Mouse (Mus musculus) liver, postnatal 0 days (tissue): Measurements from ENCODE around the gene Plekhn1. TPM values are rescaled to one million over a fixed set of nuclear protein-coding genes. Genes with fewer than 3 reads are reported as not detected.

Experiments used
- ATAC-seq: fragments of 200-750 bp; cut with Nextera tagmentation; 2 replicates; pipeline ENCODE4 v1.8.0; 2017; ENCODE audit warnings: mild to moderate bottlenecking, moderate library complexity
- DNase-seq: peaks from one replicate; pipeline ENCODE4 v3.0.0-alpha.2; 2016
- H3K27ac ChIP-seq: fragments of 300-500 bp; sonication (generic); 2 replicates; pipeline ENCODE4 v1.5.1; 2014; ENCODE audit warnings: antibody characterized with exemption, moderate library complexity, mild to moderate bottlenecking, low read depth
- H3K27me3 ChIP-seq: fragments of 300-500 bp; sonication (generic); 2 replicates; pipeline ENCODE4 v1.6.1; 2014; ENCODE audit warnings: low read length, control low read depth, mixed read lengths; ENCODE audit not compliant: insufficient read depth
- H3K36me3 ChIP-seq: fragments of 300-500 bp; sonication (generic); replicated peaks from 2 replicates; pipeline ENCODE4 v1.6.1; 2014; ENCODE audit warnings: mild to moderate bottlenecking, control low read depth, low read length, moderate library complexity, mixed read lengths; ENCODE audit not compliant: insufficient read depth
- H3K4me1 ChIP-seq: fragments of 300-500 bp; sonication (generic); 2 replicates; pipeline ENCODE4 v1.6.1; 2014; ENCODE audit warnings: antibody characterized with exemption, mild to moderate bottlenecking, control low read depth; ENCODE audit not compliant: insufficient read depth
- H3K4me2 ChIP-seq: fragments of 300-500 bp; sonication (generic); 2 replicates; pipeline ENCODE4 v1.6.1; 2014; ENCODE audit warnings: low read depth, mild to moderate bottlenecking, low read length, moderate library complexity, mixed read lengths
- H3K4me3 ChIP-seq: fragments of 300-500 bp; sonication (generic); 2 replicates; pipeline ENCODE4 v1.5.1; 2014; ENCODE audit warnings: low read depth, low read length
- H3K9ac ChIP-seq: fragments of 300-500 bp; sonication (generic); replicated peaks from 2 replicates; pipeline ENCODE4 v1.6.1; 2014; ENCODE audit warnings: mild to moderate bottlenecking, moderate library complexity
- H3K9me3 ChIP-seq: fragments of 300-500 bp; sonication (generic); 2 replicates; pipeline ENCODE4 v1.6.1; 2016; ENCODE audit warnings: mild to moderate bottlenecking, control low read depth, low read length, mixed read lengths
- CTCF ChIP-seq: sonication (generic); IDR thresholded peaks from 2 replicates; pipeline ENCODE4 v1.5.1; 2016; ENCODE audit warnings: antibody characterized with exemption, low read depth
- EP300 ChIP-seq: IDR thresholded peaks from 2 replicates; pipeline ENCODE4 v1.6.1; 2016; ENCODE audit warnings: antibody characterized with exemption, low read depth, mild to moderate bottlenecking
- WGBS: fragments of 180-500 bp; shearing (Covaris S2); extraction: QIAGEN DNeasy Blood & Tissue Kit; methylation state at CpG from one replicate; pipeline ENCODE4 v1.1.7; 2014; ENCODE audit not compliant: insufficient replicate concordance; 5-methylcytosine and 5-hydroxymethylcytosine counted together
- polyA plus RNA-seq: library from polyadenylated mRNA; unstranded; fragments of >200 nt; fragmentation: Nextera tagmentation; extraction: Ambion mirVana; gene quantifications from 2 replicates; pipeline ENCODE4 v1.2.1, GENCODE M21; 2015

The Plekhn1 gene
- polyA plus RNA-seq, 1 experiment from 2014 or later = 2.3 TPM

DNA sequence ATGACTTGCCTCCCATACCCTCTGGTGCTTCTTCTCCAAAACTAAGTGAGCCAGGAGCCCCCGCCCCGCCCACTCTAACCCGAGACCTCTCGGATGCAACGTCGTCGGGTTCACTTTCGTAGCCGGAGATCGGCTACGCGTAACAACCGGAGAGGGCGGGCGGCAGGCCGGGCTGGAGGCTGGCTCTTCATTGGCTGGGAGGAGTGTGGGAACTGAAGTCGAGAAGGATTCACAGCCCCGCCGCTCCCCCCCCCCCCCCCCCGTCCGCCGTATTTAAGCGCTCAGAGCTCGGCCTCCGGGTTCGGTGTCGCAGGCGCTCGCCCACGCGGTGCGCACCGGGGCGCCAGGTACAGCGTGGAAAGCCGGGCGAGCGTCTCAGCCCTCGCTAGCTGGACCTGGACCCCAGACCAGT, 31.6 kb downstream of the Plekhn1 start, which contains the start of gene AW011738:
TSS of gene AW011738 (plus strand) at position 304 of the 412 bp plus-strand sequence.
- H3K4me2 ChIP-seq = peak within 1 kb of the TSS; percentile 87
- WGBS = under 1% methylated on average over 34 of the region's 39 CpGs
- DNase-seq (peak; percentile 83), ATAC-seq (peak; percentile 81)
- H3K9me3 ChIP-seq = no peaks in the 10 kb centered on the region
- H3K36me3 ChIP-seq = no peaks in the 10 kb centered on the region
- peak within 1 kb of the TSS; percentile 65 for H3K4me3 ChIP-seq
- H3K9ac ChIP-seq = peak within 1 kb of the TSS; percentile 67
- peaks cover 16% of the 10 kb centered on the region for H3K27me3 ChIP-seq
- TF ChIP-seq EP300 = no peak
- TF ChIP-seq CTCF = no peak
- peak within 1 kb of the TSS; percentile 70 for H3K27ac ChIP-seq
- peaks cover 23% of the 10 kb centered on the region for H3K4me1 ChIP-seq

DNA sequence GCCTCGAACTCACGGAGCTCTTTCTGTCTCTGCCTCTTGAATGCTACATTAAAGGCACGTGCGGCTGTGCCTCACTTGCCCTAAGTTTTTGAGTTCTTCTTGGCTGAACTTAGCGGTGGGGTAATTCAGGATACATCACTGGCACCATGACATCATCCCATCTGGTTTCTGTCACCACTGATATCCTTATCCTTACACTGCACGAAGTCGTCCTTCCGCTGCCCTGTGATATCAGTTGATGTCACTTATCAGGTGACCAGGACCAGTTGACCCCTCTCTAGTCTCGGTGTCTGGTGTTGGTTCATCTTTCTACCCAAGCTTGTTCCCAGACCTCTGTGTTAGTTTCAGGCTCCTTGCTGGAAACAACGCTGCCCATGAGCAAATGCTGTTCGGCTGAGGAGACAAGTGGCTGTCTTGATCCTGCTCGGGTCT, 32.2 kb downstream of the Plekhn1 start:
- peak; percentile 98 for TF ChIP-seq EP300
- TF ChIP-seq CTCF = no peak
- H3K4me2 ChIP-seq = peak overlapping the region; percentile 87
- peak overlapping the region; percentile 67 for H3K9ac ChIP-seq
- H3K27me3 ChIP-seq = peaks cover 16% of the 10 kb centered on the region
- H3K9me3 ChIP-seq = no peaks in the 10 kb centered on the region
- peak overlapping the region; percentile 65 for H3K4me3 ChIP-seq
- peaks cover 23% of the 10 kb centered on the region for H3K4me1 ChIP-seq
- WGBS = 27% methylated on average over 12 of the region's 12 CpGs
- H3K27ac ChIP-seq = peak overlapping the region; percentile 70
- H3K36me3 ChIP-seq = no peaks in the 10 kb centered on the region
- DNase-seq = peak; percentile 57
- peak; percentile 61 for ATAC-seq

DNA sequence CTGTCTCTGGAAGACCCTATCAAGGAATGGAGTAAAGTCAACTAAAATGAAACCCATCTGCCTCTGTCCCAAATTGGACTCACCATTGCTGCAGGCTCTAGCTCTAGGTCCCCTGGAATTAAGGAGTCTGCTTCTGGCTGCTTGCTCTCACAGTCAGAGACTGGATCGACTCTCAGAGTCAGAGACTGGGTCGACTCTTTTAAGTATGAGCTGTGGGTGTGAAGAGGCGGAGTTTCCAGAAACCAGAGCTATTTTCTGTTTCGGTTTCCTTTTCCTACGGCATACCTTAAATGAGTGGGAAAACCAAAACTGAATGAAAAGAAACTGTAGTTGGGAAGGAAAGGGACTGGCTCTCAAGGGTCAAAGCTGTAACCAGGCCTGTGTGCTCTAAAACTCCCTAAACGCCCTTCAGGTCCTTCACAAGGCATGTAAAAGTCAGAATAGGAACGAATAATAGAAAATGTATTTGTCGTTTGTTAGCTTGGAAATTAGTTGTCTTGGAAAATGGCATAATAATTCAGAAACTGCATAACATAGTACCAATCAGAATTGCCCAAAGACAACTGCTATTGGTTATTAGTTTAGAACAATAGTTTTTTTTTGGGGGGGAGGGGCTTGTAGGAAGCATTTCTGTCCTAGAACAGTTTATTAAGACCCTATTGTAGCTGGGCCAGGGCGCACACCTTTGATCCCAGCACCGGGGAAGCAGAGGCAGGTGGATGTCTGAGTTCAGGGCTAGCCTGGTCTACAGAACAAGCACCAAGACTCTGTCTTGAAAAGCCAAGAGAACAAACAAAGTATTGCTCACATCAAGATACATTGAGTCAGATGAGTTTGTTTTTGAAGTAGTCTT, 33.8 kb downstream of the Plekhn1 start, which contains the start of gene Isg15:
TSS of gene Isg15 (minus strand) at position 196 of the 853 bp plus-strand sequence.
- Histone ChIP-seq H3K27ac (peak within 1 kb of the TSS; percentile 96), H3K4me3 (peak within 1 kb of the TSS; percentile 87), H3K4me1 (peaks cover 32% of the 10 kb centered on the region)

DNA sequence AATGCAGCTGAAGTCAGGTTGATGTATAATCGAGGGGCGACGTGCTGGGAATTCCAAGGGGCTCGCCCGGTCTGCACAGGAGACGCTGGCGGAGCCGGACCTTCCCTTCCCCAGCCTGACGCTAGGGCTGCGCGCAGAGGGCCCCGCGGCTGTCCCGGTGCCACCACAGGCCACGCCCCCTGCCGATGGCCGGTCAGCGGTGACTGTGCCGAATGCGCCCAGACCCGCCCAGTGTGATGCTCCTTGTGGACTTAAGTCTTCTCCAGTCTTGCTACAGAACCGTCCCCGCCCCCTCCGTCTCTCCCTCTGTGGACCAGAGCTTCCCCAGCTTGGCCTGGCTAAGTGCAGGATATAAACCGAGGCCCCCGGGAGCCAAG, 36.8 kb downstream of the Plekhn1 start:
- Histone ChIP-seq H3K4me3 (peak overlapping the region; percentile 87), H3K9ac (peak overlapping the region; percentile 76), H3K4me1 (peaks cover 35% of the 10 kb centered on the region), H3K9me3 (no peaks in the 10 kb centered on the region), H3K27me3 (peaks cover 22% of the 10 kb centered on the region), H3K36me3 (no peaks in the 10 kb centered on the region), H3K27ac (peak overlapping the region; percentile 96), H3K4me2 (peak overlapping the region; percentile 99)
- TF ChIP-seq CTCF = peak; percentile 53
- no peak for TF ChIP-seq EP300
- ATAC-seq = peak; percentile 91
- peak; percentile 94 for DNase-seq
- under 1% methylated on average over 17 of the region's 26 CpGs for WGBS

More for the DNA sequence above, 33.8 kb downstream of the Plekhn1 start, which contains the start of gene Isg15:
- peak within 1 kb of the TSS; percentile 99 for H3K4me2 ChIP-seq
- no peaks in the 10 kb centered on the region for H3K36me3 ChIP-seq
- H3K27me3 ChIP-seq = peaks cover 25% of the 10 kb centered on the region
- ATAC-seq = no peak
- H3K9me3 ChIP-seq = no peaks in the 10 kb centered on the region
- H3K9ac ChIP-seq = peak within 1 kb of the TSS; percentile 12
- 41% methylated on average over 10 of the region's 10 CpGs for WGBS
- TF ChIP-seq EP300 = 0 out of 2 replicates have a peak, but pooled peaks have one; percentile 24
- no peak for TF ChIP-seq CTCF
- no peak for DNase-seq

DNA sequence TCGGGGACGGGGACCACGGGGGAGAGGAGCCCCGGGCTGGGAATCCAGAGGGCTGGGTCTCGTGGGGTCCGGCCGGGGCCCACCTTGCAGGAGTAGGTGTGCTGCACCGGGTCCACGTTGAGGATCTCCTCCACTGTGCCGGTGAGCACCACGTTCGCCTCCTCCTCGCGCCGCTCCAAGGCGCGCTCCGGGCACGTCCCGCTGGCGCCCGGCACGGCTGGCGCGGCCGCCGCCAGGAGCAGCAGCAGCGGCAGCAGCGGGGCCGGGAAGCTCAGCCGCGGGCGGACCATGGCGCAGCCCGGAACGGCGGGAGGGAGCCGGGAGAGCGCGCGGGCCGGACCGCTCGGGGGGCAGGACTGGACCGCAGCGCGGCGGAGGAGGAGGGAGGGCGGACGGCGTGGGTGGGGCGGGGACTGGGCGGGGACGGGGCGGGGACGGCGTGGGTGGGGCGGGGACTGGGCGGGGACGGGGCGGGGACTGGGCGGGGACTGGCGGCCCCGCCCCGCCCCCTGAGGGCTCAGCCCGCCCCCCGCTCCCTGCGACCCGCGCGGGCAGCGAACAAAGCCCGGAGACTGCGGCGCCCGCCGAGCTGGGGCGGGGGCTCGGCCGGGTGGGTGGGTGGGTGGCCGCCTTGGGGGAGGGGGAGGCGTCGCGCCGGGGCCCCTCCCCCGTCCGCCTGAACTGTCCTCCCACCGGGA, 37.4 kb downstream of the Plekhn1 start, which contains the start of gene Agrn:
TSS of gene Agrn (minus strand) at position 358 of the 698 bp plus-strand sequence.
- peak within 1 kb of the TSS; percentile 78 for H3K9ac ChIP-seq
- peaks cover 22% of the 10 kb centered on the region for H3K27me3 ChIP-seq
- H3K4me3 ChIP-seq = peak within 1 kb of the TSS; percentile 87
- DNase-seq (peak; percentile 83), ATAC-seq (peak; percentile 83)
- H3K27ac ChIP-seq = peak within 1 kb of the TSS; percentile 96
- H3K4me1 ChIP-seq = peaks cover 40% of the 10 kb centered on the region
- H3K9me3 ChIP-seq = no peaks in the 10 kb centered on the region
- no peak for TF ChIP-seq EP300
- TF ChIP-seq CTCF = no peak
- no peaks in the 10 kb centered on the region for H3K36me3 ChIP-seq
- WGBS = 0% methylated on average over 35 of the region's 88 CpGs
- H3K4me2 ChIP-seq = peak within 1 kb of the TSS; percentile 99
